Mouse (Mus musculus): ENCODE measurements around the gene Cep97. TPM values are rescaled to one million over a fixed set of nuclear protein-coding genes. Genes with fewer than 3 reads are reported as not detected.
A peak's percentile ranks its signal among the peaks of the same experiment; 100 is the strongest.
"Not testable (repeated sequence)": the region's sequence is repeated elsewhere in the genome, so short reads cannot be mapped to it uniquely, and the experiment has no call there.

Cep97 gene
- total and polyA plus RNA-seq, 3 experiments, result 11.4 to 24.6 (median 17.6) TPM

- Histone ChIP-seq H3K4me3 (ENCODE audit: low read depth, low read length) (no peak overlapping the region), H3K9me3 (replicated peaks) (peaks cover 4% of the 10 kb centered on the region), H3K27me3 (ENCODE audit: insufficient read depth, low read length) (no peaks in the 10 kb centered on the region), H3K4me1 (ENCODE audit: insufficient read depth, low read depth, low read length) (peaks cover 2% of the 10 kb centered on the region; the same call in 1 of the 2 replicates), H3K36me3 (replicated peaks) (peaks cover 76% of the 10 kb centered on the region)
- no peak for ATAC-seq (ENCODE audit: extremely low read depth, insufficient number of reproducible peaks, low FRiP score, poor library complexity, severe bottlenecking)
- TF ChIP-seq CTCF (IDR thresholded peaks at IDR 0.05; ENCODE audit: low read depth, low read length), result no peak
- TF ChIP-seq GATA2 (IDR thresholded peaks at IDR 0.05; ENCODE audit: borderline replicate concordance, low read depth, low read length), result no peak
- no peak for TF ChIP-seq POLR2AphosphoS5 (IDR thresholded peaks at IDR 0.05; ENCODE audit: insufficient replicate concordance, low read depth, low read length)
- TF ChIP-seq GATA1 (IDR thresholded peaks at IDR 0.05; ENCODE audit: borderline replicate concordance, low read length), result no peak
- TF ChIP-seq TAL1 (conservative IDR thresholded peaks at IDR 0.05; ENCODE audit: low read depth, low read length), result no peak
- no peak for DNase-seq (ENCODE audit: low spot score)
Observed at GRCm38 (mm10) chr16:55861104-55861503, 73.6 kb downstream of the Cep97 start.

- not testable (repeated sequence) for H3K9me3 ChIP-seq (replicated peaks); H3K4me3 ChIP-seq (ENCODE audit: low read depth, low read length); H3K27me3 ChIP-seq (ENCODE audit: insufficient read depth, low read length); H3K4me1 ChIP-seq (ENCODE audit: insufficient read depth, low read depth, low read length); ATAC-seq (ENCODE audit: extremely low read depth, insufficient number of reproducible peaks, low FRiP score, poor library complexity, severe bottlenecking); DNase-seq (ENCODE audit: low spot score)
- H3K36me3 ChIP-seq (replicated peaks), result peaks cover 71% of the 10 kb centered on the region
Observed at GRCm38 (mm10) chr16:55859421-55859820, 75.2 kb downstream of the Cep97 start.

GRCm38 (mm10) chr16:55858465-55858864 lies 76.2 kb downstream of the Cep97 start:
- Histone ChIP-seq H3K4me3 (ENCODE audit: low read depth, low read length) (no peak overlapping the region), H3K4me1 (ENCODE audit: insufficient read depth, low read depth, low read length) (no peaks in the 10 kb centered on the region), H3K36me3 (replicated peaks) (peaks cover 74% of the 10 kb centered on the region), H3K27me3 (ENCODE audit: insufficient read depth, low read length) (no peaks in the 10 kb centered on the region), H3K9me3 (replicated peaks) (peaks cover 6% of the 10 kb centered on the region)
- ATAC-seq (ENCODE audit: extremely low read depth, insufficient number of reproducible peaks, low FRiP score, poor library complexity, severe bottlenecking), result peak; percentile 45; the same call in 1 of the 2 replicates
- TF ChIP-seq GATA2 (IDR thresholded peaks at IDR 0.05; ENCODE audit: borderline replicate concordance, low read depth, low read length) (no peak), CTCF (IDR thresholded peaks at IDR 0.05; ENCODE audit: low read depth, low read length) (peak; percentile 21; the same call in 1 of the 2 replicates), TAL1 (conservative IDR thresholded peaks at IDR 0.05; ENCODE audit: low read depth, low read length) (no peak)
- no peak for DNase-seq (ENCODE audit: low spot score)

- ATAC-seq (ENCODE audit: extremely low read depth, insufficient number of reproducible peaks, low FRiP score, poor library complexity, severe bottlenecking), result peak; percentile 68; the same call in 1 of the 2 replicates
- Histone ChIP-seq H3K9me3 (replicated peaks) (peaks cover 6% of the 10 kb centered on the region), H3K4me1 (ENCODE audit: insufficient read depth, low read depth, low read length) (no peaks in the 10 kb centered on the region), H3K27me3 (ENCODE audit: insufficient read depth, low read length) (no peaks in the 10 kb centered on the region), H3K4me3 (ENCODE audit: low read depth, low read length) (no peak overlapping the region), H3K36me3 (replicated peaks) (peaks cover 72% of the 10 kb centered on the region)
- DNase-seq (ENCODE audit: low spot score), result peak; percentile 27
- peak; percentile 80 for TF ChIP-seq CTCF (IDR thresholded peaks at IDR 0.05; ENCODE audit: low read depth, low read length)
- no peak for TF ChIP-seq TAL1 (conservative IDR thresholded peaks at IDR 0.05; ENCODE audit: low read depth, low read length)
- TF ChIP-seq GATA1 (IDR thresholded peaks at IDR 0.05; ENCODE audit: borderline replicate concordance, low read length), result no peak
- TF ChIP-seq POLR2AphosphoS5 (IDR thresholded peaks at IDR 0.05; ENCODE audit: insufficient replicate concordance, low read depth, low read length), result no peak
Observed at GRCm38 (mm10) chr16:55852943-55853727, 81.5 kb downstream of the Cep97 start.

- H3K4me1 ChIP-seq (ENCODE audit: insufficient read depth, low read depth, low read length), result peaks cover 4% of the 10 kb centered on the region
- ATAC-seq (ENCODE audit: extremely low read depth, insufficient number of reproducible peaks, low FRiP score, poor library complexity, severe bottlenecking), result no peak
- TF ChIP-seq TAL1 (conservative IDR thresholded peaks at IDR 0.05; ENCODE audit: low read depth, low read length) (no peak), GATA2 (IDR thresholded peaks at IDR 0.05; ENCODE audit: borderline replicate concordance, low read depth, low read length) (no peak), GATA1 (IDR thresholded peaks at IDR 0.05; ENCODE audit: borderline replicate concordance, low read length) (no peak), CTCF (IDR thresholded peaks at IDR 0.05; ENCODE audit: low read depth, low read length) (no peak), POLR2AphosphoS5 (IDR thresholded peaks at IDR 0.05; ENCODE audit: insufficient replicate concordance, low read depth, low read length) (no peak)
Observed at GRCm38 (mm10) chr16:55852515-55852914, 82.1 kb downstream of the Cep97 start.

GRCm38 (mm10) chr16:55850485-55850884 lies 84.2 kb downstream of the Cep97 start:
- ATAC-seq (ENCODE audit: extremely low read depth, insufficient number of reproducible peaks, low FRiP score, poor library complexity, severe bottlenecking) (no peak), DNase-seq (ENCODE audit: low spot score) (no peak)
- H3K9me3 ChIP-seq (replicated peaks), result peaks cover 2% of the 10 kb centered on the region; the same call in 1 of the 2 replicates

More at GRCm38 (mm10) chr16:55852515-55852914, 82.1 kb downstream of the Cep97 start:
- DNase-seq (ENCODE audit: low spot score), result no peak
- H3K27me3 ChIP-seq (ENCODE audit: insufficient read depth, low read length), result no peaks in the 10 kb centered on the region
- H3K4me3 ChIP-seq (ENCODE audit: low read depth, low read length), result no peak overlapping the region
- peaks cover 69% of the 10 kb centered on the region for H3K36me3 ChIP-seq (replicated peaks)
- H3K9me3 ChIP-seq (replicated peaks), result peaks cover 6% of the 10 kb centered on the region

More at GRCm38 (mm10) chr16:55850485-55850884, 84.2 kb downstream of the Cep97 start:
- Histone ChIP-seq H3K4me1 (ENCODE audit: insufficient read depth, low read depth, low read length) (peaks cover 8% of the 10 kb centered on the region), H3K27me3 (ENCODE audit: insufficient read depth, low read length) (no peaks in the 10 kb centered on the region), H3K36me3 (replicated peaks) (peaks cover 64% of the 10 kb centered on the region), H3K4me3 (ENCODE audit: low read depth, low read length) (no peak overlapping the region)
- TF ChIP-seq POLR2AphosphoS5 (IDR thresholded peaks at IDR 0.05; ENCODE audit: insufficient replicate concordance, low read depth, low read length), result no peak
- TF ChIP-seq CTCF (IDR thresholded peaks at IDR 0.05; ENCODE audit: low read depth, low read length), result no peak
- TF ChIP-seq GATA1 (IDR thresholded peaks at IDR 0.05; ENCODE audit: borderline replicate concordance, low read length), result no peak
- no peak for TF ChIP-seq GATA2 (IDR thresholded peaks at IDR 0.05; ENCODE audit: borderline replicate concordance, low read depth, low read length)
- TF ChIP-seq TAL1 (conservative IDR thresholded peaks at IDR 0.05; ENCODE audit: low read depth, low read length), result no peak

Other genes with a start within 250 kb of the Cep97 start
- 5.5 and 5.7 TPM in 2 replicates for gene Nfkbiz, start 96.0 kb downstream of the Cep97 start, total RNA-seq (2014; fragmentation: Nextera tagmentation)
- 5.1 and 5.5 TPM in 2 replicates for gene Nfkbiz, start 96.0 kb downstream of the Cep97 start, total RNA-seq (2017)
- 0.74 and 0.92 TPM in 2 replicates for gene Nfkbiz, start 96.0 kb downstream of the Cep97 start, polyA plus RNA-seq (2012)
- gene Nxpe3, start 39.6 kb downstream of the Cep97 start, total RNA-seq (2014; fragmentation: Nextera tagmentation), result 25.2 and 29.2 TPM in 2 replicates
- gene Nxpe3, start 39.6 kb downstream of the Cep97 start, total RNA-seq (2017), result 9.9 and 13.3 TPM in 2 replicates
- gene Nxpe3, start 39.6 kb downstream of the Cep97 start, polyA plus RNA-seq (2012), result 0.79 and 1.3 TPM in 2 replicates
- 410 and 496 TPM in 2 replicates for gene Rpl24, start 31.4 kb upstream of the Cep97 start, total RNA-seq (2014; fragmentation: Nextera tagmentation)
- 1,331 and 1,386 TPM in 2 replicates for gene Rpl24, start 31.4 kb upstream of the Cep97 start, total RNA-seq (2017)
- gene Rpl24, start 31.4 kb upstream of the Cep97 start, polyA plus RNA-seq (2012), result 62.5 and 148 TPM in 2 replicates
- gene Zbtb11, start 39.0 kb upstream of the Cep97 start, total RNA-seq (2014; fragmentation: Nextera tagmentation), result 37.0 and 37.6 TPM in 2 replicates
- 35.1 and 42.3 TPM in 2 replicates for gene Zbtb11, start 39.0 kb upstream of the Cep97 start, total RNA-seq (2017)
- gene Zbtb11, start 39.0 kb upstream of the Cep97 start, polyA plus RNA-seq (2012), result 6.8 TPM in 2 replicates
- 176 and 198 TPM in 2 replicates for gene Pcnp, start 94.9 kb upstream of the Cep97 start, total RNA-seq (2014; fragmentation: Nextera tagmentation)
- 106 and 113 TPM in 2 replicates for gene Pcnp, start 94.9 kb upstream of the Cep97 start, total RNA-seq (2017)
- 30.9 and 31.6 TPM in 2 replicates for gene Pcnp, start 94.9 kb upstream of the Cep97 start, polyA plus RNA-seq (2012)
- gene Trmt10c, start 103.0 kb upstream of the Cep97 start, total RNA-seq (2014; fragmentation: Nextera tagmentation), result 28.4 and 35.4 TPM in 2 replicates
- gene Trmt10c, start 103.0 kb upstream of the Cep97 start, total RNA-seq (2017), result 38.6 and 43.8 TPM in 2 replicates
- gene Trmt10c, start 103.0 kb upstream of the Cep97 start, polyA plus RNA-seq (2012), result 13.6 and 15.4 TPM in 2 replicates
- gene Senp7, start 113.5 kb upstream of the Cep97 start, total RNA-seq (2014; fragmentation: Nextera tagmentation), result 115 and 130 TPM in 2 replicates
- gene Senp7, start 113.5 kb upstream of the Cep97 start, total RNA-seq (2017), result 29.4 and 37.4 TPM in 2 replicates
- gene Senp7, start 113.5 kb upstream of the Cep97 start, polyA plus RNA-seq (2012), result 18.6 and 20.5 TPM in 2 replicates